Mouse (Mus musculus): ENCODE measurements around the gene Mgst2. TPM values are rescaled to one million over a fixed set of nuclear protein-coding genes. Genes with fewer than 3 reads are reported as not detected.
A peak's percentile ranks its signal among the peaks of the same experiment; 100 is the strongest.

The Mgst2 gene
- total RNA-seq, 2 experiments from 2014 or later, result 0.33 to 0.49 TPM

DNA sequence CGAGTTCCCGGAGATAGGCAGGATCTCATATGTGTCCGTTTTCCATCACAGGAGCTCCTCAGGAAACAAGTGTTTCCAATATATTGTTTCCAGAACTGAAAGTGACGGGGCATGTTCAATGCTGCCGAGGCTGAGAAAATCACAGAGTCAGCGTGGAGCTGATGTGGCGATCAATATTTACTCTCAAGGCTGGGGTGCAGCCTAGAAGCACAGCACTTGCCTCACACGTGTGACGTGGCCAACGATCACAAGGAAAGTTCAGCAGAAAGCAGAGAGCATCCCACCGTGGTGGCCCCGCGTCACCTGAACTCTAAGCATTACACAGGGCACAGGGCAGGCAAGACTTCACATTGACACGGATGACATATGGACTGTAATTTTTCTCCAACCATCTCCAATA lies 34.4 kb downstream of the Mgst2 start:
- intact Hi-C loops (cut with DNase I; ENCODE audit: low total_unique reads), result no loop called here
- DNase-seq, result no peak

DNA sequence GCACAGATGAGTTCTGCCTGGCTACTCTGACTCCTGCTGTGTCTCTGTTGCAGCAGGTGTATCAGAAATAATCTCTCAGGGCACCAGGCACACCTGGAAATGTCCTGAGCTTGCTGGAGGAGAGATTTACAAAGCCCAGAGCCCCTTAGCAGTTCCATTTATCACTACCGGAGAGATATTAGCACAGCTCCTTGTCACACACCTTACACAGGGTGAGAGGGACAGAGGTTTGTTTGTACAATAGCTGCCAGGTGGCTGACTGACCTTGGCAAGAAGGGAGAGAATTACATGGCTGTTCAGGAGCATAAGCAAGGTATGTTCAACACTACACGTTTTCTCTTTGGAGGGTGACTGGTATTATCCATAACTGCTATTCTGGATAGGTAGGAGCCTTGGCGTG lies 35.6 kb downstream of the Mgst2 start:
- DNase-seq, result no peak
- intact Hi-C loops (cut with DNase I; ENCODE audit: low total_unique reads), result no loop called here

DNA sequence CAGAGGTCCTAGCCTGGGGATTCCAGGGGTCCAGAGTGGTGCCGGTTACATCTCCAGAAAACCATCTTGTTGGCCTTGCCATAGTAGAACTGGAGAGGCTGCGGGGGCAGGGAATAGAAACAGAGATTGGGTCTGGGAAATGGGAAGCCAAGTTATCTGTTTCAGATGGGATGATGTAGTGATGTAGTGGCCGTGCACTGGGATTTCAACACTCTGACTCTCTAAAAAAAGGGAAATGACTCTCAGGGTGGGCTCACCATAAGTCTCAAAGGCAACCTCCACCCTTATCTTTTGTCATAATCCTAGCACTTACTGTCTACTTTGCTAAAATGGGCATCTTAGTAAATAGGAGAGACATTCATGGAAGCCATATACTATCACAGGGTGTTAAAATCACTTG lies 37.8 kb downstream of the Mgst2 start:
- intact Hi-C loops (cut with DNase I; ENCODE audit: low total_unique reads), result no loop called here
- no peak for DNase-seq

DNA sequence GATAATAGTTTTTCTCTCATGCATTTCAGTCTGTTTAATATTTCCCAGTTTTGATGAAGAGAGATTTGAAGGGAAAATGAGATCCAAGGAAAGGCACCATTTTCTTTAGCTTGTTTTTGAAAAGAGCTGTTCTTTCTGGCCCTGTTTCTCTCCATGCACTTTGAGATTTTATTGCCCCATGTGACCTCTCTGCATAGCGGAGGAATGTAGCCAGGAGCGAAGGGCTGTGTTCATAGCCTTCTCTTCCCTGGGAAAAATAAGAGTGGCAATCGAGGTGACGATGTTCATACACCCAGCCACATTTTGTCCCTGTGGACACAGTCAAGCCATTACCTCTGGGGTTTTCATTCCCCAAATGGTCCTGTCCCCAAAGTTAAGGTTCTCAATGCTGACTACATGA lies 40.0 kb downstream of the Mgst2 start:
- no peak for DNase-seq
- intact Hi-C loops (cut with DNase I; ENCODE audit: low total_unique reads), result loop anchor here (5.0 kb wide), 1 partner anchor 497 kb away; no protein-coding TSS in a partner anchor

- DNase-seq, result no peak
- intact Hi-C loops (cut with DNase I; ENCODE audit: low total_unique reads), result loop anchor here (5.0 kb wide), 1 partner anchor 496 kb away; no protein-coding TSS in a partner anchor
These were observed 40.6 kb downstream of the Mgst2 start for GRCm38 (mm10) chr3:51700731-51701280.

- intact Hi-C loops (cut with DNase I; ENCODE audit: low total_unique reads), result loop anchor here (5.0 kb wide), 1 partner anchor 496 kb away; no protein-coding TSS in a partner anchor
- peak; percentile 74 for DNase-seq
These were observed 41.2 kb downstream of the Mgst2 start for GRCm38 (mm10) chr3:51701281-51701751.

DNA sequence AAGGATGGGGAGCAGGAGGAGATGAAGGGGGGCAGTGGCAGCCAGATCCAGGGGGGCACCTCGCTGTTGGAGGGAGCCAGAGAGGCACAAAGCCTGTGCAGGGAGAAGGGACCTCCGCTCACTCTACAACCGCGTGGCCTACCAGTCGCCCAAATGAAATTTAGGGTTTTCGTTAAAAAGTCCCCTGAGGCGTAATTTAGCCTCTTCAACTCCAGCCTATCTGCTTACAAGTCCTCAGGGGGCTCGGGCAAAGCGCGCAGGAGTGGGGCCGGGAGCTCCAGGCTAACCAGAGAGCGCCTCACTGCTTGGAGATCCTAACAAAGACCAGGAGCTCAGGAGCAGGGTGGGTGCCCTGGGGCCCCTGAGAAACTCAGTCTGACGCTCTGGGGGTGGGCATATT lies 41.8 kb downstream of the Mgst2 start:
- intact Hi-C loops (cut with DNase I; ENCODE audit: low total_unique reads), result loop anchor here (5.0 kb wide), 1 partner anchor 495 kb away; no protein-coding TSS in a partner anchor

DNA sequence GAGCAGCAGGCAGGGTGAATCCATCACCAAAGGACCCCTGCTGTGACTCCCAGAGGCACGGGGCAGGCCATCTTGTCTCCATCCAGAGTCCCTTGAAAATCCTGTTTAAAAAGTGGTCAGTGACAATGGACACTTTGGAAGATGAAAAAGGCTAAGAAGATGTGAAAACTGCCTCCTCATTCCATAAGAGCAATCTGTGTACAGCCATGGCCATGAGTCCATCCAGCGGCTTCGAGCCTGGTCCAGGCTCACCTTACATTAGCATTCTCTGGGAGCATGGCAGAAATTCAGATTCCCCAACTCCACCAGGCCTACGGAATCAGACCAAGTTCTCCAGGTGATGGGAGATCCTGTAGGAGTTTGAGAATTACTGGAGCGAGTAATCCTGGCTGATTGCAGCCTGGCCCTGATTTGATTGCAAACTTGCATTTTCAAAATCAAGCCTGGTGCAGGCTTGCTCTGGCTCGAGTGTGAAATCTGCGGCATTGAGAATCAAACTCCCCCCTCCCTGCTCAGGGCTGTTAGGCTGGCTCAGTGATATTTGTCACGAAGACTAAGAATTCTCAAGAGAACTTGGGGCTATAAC lies 42.6 kb downstream of the Mgst2 start:
- DNase-seq, result no peak
- intact Hi-C loops (cut with DNase I; ENCODE audit: low total_unique reads), result loop anchor here (5.0 kb wide), 1 partner anchor 495 kb away; no protein-coding TSS in a partner anchor

More for the DNA sequence above, 41.8 kb downstream of the Mgst2 start:
- DNase-seq, result no peak

DNA sequence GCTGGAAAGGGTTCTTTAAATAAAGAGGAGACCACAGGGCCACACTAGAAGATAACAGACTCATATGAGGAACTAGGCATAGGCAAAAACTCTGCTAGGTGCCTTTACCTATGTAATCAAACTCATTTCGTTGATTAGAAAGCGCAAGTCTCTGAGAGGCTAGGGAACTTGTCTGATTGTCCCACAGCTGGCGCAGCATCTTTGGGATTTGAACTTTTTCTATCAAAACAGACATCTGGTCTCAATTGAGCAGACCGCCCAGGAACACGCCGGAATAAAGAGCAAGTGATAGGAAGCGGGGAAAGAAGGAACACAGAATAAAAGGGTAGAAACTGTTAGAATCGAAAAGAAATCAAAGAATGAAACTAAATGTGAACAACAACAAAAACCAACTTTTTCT lies 43.3 kb downstream of the Mgst2 start:
- DNase-seq, result no peak
- intact Hi-C loops (cut with DNase I; ENCODE audit: low total_unique reads), result loop anchor here (5.0 kb wide), 1 partner anchor 494 kb away; no protein-coding TSS in a partner anchor

- intact Hi-C loops (cut with DNase I; ENCODE audit: low total_unique reads), result no loop called here
- no peak for DNase-seq
These were observed 45.1 kb downstream of the Mgst2 start for GRCm38 (mm10) chr3:51705220-51705619.

- no peak for DNase-seq
- intact Hi-C loops (cut with DNase I; ENCODE audit: low total_unique reads), result no loop called here
These were observed 48.2 kb downstream of the Mgst2 start for GRCm38 (mm10) chr3:51708375-51708745.

DNA sequence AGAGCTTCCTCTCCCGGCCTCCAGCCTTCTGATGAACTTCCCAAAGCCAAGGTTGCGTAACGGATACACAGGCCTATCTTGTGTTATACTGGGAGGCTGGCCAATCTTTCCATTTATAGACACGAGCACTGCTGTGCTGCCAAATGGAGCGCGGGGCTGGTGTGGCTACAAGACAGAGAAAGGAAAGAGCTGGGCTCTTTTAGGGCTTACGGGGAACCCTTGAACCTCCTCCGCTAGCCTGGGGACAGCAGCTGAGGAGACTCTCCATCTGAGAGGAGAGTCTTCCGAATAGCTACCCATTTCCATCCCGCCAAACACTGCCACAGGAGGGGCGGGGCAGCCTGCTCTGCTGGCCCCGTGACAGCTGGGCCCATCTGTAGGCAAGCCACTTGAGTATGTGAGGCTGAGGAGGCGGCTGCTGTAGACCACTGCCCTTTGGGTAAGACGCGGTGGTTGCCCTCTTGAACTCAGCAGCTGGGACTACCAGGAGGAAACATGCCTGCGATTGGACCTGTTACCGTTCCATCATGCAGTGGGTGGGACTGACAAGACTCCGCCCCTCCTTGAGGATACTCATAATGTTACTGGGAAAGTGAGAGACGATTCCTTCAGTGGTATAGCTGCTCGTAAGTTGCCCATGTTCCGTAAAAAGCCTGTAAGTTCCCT lies 48.7 kb downstream of the Mgst2 start:
- intact Hi-C loops (cut with DNase I; ENCODE audit: low total_unique reads), result no loop called here
- DNase-seq, result peak; percentile 83

DNA sequence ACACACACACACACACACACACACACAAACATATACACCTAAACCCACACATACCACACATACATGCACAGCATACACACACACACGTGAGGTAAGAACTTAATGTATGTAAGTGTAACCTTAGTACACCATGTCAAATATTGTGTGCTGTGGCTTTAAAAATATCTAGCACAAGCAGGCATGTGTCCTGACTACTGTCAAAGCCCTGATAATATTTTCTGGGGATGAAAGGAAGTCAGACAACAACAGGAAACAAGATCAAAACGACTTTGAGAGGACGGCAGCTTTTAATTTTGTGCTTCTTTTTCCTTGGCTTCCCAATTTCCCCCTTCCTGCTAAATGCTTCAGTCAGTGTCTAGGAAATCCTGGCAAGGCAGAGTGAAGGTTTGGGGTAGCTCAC lies 52.2 kb downstream of the Mgst2 start:
- DNase-seq, result no peak
- intact Hi-C loops (cut with DNase I; ENCODE audit: low total_unique reads), result no loop called here

GRCm38 (mm10) chr3:51713233-51713632 lies 53.1 kb downstream of the Mgst2 start:
- no peak for DNase-seq
- intact Hi-C loops (cut with DNase I; ENCODE audit: low total_unique reads), result no loop called here

DNA sequence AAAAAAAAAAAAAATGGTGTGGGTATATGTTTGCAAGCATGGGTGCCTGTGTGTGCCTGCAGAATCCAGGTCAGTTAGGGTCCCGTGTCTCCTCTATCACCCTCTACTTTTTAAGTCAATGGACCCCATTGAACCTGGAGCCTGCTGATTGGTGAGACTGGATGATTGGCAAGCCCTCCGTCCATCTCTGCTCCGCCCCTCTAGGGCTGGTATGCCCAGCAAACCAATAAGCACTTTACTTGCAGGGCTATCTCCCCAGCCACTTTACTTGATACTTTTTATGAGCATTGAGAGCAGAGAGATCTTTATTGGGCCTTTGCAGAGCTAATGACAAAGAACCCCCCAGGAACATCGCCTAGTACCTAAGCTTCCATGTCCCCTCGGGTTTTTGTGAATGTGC lies 54.3 kb downstream of the Mgst2 start:
- no peak for DNase-seq
- intact Hi-C loops (cut with DNase I; ENCODE audit: low total_unique reads), result no loop called here

- no peak for DNase-seq
- intact Hi-C loops (cut with DNase I; ENCODE audit: low total_unique reads), result no loop called here
These were observed 57.3 kb downstream of the Mgst2 start for GRCm38 (mm10) chr3:51717455-51717854.

DNA sequence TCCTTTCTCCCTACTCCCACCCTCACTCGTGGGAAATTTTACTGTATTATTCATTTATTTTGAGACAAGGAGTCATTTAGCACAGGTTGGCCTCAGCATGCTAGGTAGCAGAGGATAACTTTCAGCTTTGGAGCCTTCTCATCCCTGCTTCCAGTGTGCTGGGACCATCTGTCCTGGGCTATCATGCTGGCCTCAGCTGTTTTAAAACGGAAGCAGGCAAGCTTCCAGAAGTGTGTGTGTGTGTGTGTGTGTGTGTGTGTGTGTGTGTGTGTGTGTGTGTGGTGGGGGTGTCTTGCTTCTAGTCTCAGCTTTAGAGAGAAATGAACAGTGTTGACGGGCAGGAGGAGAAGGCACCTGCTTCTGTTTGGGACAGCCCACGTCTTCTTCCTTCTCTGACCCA lies 57.7 kb downstream of the Mgst2 start:
- intact Hi-C loops (cut with DNase I; ENCODE audit: low total_unique reads), result no loop called here
- no peak for DNase-seq

DNA sequence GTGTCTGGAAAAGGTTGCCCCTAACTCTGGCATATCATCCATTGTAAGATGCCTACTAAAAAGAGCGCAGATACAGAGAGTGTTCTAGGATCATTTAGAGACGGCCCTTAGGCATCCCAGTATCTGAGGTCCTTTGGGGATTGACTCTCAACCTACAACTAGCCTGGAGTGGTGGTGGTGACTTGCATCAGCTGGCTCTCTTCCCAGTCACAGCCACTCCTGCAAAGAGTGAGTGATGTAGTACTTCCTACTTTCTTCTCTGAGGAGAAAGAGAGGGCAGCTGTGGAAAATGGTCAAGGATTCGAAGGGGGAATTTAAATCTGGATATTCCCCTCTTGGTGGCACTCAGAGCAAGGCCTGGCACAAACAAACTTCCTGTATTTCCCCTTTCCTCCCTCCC lies 59.2 kb downstream of the Mgst2 start:
- DNase-seq, result no peak
- intact Hi-C loops (cut with DNase I; ENCODE audit: low total_unique reads), result no loop called here

DNA sequence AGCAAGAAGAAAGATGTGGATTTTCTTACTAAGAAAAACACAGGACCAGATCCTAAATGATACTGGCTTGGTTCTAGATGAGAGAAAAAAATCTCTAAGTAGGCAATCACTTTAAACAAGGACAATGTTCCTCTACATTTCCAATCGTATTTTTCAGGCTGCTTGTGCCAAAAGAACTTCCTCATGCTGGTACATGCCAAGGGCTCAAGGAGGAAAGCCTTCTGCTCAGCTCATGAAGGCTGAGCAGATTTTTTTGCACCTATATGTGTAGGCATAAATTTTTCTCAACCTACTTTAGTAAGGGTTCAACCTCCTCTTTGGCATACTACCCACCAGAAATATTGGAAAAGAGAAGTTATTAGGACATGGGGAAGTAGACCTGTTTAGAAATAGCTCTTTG lies 59.8 kb downstream of the Mgst2 start:
- no peak for DNase-seq

DNA sequence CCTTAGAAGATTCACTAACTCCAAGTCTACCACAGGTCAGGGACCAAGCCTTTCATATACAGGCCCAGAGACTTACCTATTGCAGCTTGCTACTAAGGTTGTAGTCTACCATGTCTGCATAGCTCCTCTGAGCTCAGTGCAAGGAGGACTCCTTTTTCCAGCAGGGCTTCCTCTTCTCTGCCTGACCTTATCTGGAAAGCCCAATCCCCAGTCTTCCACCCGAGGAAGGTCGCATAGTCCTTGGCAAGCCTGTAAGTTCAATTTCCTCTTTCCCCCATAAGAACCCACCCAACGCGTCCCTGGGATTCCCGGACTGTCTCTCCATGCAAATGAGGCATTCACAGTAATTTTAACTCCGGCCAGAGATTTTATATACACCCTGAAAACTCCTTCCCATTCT lies 66.1 kb downstream of the Mgst2 start:
- DNase-seq, result no peak
- intact Hi-C loops (cut with DNase I; ENCODE audit: low total_unique reads), result no loop called here

More for the DNA sequence above, 59.8 kb downstream of the Mgst2 start:
- intact Hi-C loops (cut with DNase I; ENCODE audit: low total_unique reads), result no loop called here

GRCm38 (mm10) chr3:51727487-51727886 lies 67.3 kb downstream of the Mgst2 start:
- intact Hi-C loops (cut with DNase I; ENCODE audit: low total_unique reads), result no loop called here
- DNase-seq, result no peak
